Mouse (Mus musculus): ENCODE data around the gene Slc25a3.

GRCm38 (mm10) chr10:91082550-91083392 is 41.1 kb downstream of the Slc25a3 start, which contains the start of the genes Apaf1 and Ikbip:
- TF ChIP-seq CTCF (IDR thresholded peaks at IDR 0.05; ENCODE audit: low read depth, low read length) (no peak), POLR2A (IDR thresholded peaks at IDR 0.05; ENCODE audit: insufficient read depth, low read length) (peak; percentile 92)

All from ES-Bruce4 (cell line).